Mouse (Mus musculus) forelimb bud, embryonic 11.5 days (tissue): ENCODE measurements around the gene Arhgef10l.

Experiments used
- DNase-seq: peaks from one replicate; pipeline ENCODE4 v3.0.0-alpha.2; 2012; ENCODE audit warnings: low read depth, low spot score

Gene Arhgef10l

GRCm38 (mm10) chr4:140657681-140658575, 7.9 kb downstream of the Arhgef10l start:
- peak; percentile 52 for DNase-seq

- DNase-seq = no peak
Observed at GRCm38 (mm10) chr4:140656529-140656928, 9.3 kb downstream of the Arhgef10l start.

DNA sequence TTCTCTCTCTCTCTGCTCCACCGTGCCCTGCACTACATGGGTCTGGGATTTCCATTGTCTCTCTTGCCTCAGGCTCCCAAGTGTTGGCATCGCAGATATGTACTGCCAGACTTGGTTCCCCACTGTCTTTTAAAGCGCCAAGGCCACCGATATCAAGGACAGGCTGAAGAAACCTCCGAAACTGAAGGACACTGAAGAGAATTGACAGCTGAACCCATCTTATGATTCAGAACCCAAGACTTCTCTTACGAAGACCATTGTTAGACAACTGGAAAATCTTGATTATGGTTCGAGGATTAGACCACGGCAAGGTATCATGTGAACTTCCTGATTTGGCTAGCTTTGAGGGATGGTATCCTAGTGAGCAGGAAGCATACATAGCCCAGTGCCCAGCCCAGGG, 11.0 kb downstream of the Arhgef10l start:
- no peak for DNase-seq

- no peak for DNase-seq
Observed at GRCm38 (mm10) chr4:140653835-140654583, 11.8 kb downstream of the Arhgef10l start.

DNA sequence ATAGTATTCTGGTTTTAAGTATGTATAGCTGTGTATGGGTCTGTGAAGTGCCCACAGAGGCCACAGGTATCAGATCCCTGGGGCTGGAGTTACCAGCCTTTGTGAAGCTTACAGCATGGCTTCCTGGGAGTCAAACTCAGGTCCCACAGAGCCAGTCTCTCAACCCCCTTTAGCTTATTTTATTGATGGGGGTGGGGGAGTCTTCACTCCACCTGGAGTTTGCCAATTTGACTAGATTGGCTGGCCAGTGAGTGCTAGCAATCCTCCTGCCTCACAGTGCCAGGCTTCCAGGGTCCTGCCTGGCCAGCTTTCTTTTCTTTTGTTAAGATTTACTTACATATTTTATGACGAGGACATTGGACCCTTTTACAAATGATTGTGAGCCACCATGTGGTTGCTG, 16.1 kb downstream of the Arhgef10l start:
- no peak for DNase-seq

DNA sequence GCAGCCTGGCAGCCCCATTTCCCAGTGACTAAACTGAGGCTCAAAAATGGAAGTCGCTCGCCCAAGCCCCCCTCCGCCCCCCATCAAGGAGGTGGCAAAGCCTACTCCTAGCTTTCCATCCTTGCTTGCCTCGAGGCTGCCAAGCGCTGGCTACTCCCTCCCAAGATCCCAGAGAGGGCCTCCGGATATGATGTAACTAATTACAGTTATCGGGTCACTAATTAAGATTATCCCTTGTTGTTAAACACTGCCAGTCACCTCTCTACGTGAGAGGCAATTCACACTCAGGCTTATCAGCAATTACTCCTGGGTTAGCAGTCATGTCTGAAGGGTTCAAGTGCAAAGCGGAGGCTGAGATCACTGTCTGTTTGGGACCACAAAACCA, 16.6 kb downstream of the Arhgef10l start:
- DNase-seq = no peak

GRCm38 (mm10) chr4:140648443-140649206, 17.2 kb downstream of the Arhgef10l start:
- DNase-seq = peak; percentile 35

DNA sequence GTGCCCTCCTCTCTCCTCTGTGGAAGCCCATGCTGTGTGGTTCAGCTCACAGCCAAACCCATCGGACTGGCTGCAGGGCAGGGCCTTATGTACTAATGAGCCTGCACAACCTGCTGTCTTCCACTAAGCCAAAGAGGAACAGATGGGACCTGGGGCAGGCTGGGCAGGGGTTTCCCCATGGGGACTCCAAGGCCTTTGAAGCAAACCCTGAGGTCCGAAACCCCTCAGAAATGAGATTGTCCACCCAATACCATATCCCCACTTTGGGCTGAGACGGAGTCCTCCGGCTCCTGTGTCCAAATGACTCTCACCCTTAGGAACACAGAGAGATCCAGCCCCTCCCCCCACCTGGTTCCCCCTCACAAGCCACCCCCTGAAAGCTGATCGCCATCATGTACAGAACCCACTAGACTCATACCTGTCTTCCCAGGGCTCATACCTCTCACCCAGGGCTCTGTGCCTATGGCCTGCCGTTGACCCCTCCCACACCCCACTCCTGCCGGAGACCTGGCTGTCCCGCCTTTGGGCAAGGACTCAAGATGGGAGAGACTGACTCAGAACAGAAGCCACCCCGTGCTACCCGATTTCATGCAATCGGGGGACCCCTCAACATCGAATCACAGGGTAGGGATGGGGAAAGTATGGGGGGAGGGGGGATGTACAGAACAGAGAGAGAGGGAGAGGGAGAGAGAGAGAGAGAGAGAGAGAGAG, 17.9 kb downstream of the Arhgef10l start:
- DNase-seq = peak; percentile 35

DNA sequence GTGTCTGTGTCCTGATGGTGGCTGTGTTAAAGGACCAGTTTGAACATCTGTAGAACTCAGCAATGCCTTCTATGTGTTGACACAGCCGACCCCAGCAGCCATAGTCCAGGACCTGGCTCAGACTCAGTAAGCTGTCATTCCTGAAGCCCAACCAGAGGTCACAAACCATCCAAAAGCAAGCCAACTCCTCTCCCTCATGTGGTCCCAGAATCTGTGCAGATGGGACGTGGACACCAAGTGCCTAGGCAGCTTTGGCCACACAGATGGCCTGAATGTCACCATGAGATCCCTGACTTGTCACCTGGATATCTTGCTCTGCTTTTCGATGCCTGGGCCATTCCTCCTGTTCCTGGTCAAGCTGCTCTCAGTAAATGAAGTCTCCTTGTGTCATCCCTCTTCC, 20.2 kb downstream of the Arhgef10l start:
- DNase-seq = no peak

- no peak for DNase-seq
Observed at GRCm38 (mm10) chr4:140644701-140645100, 21.1 kb downstream of the Arhgef10l start.

- DNase-seq = no peak
Observed at GRCm38 (mm10) chr4:140644276-140644675, 21.5 kb downstream of the Arhgef10l start.

DNA sequence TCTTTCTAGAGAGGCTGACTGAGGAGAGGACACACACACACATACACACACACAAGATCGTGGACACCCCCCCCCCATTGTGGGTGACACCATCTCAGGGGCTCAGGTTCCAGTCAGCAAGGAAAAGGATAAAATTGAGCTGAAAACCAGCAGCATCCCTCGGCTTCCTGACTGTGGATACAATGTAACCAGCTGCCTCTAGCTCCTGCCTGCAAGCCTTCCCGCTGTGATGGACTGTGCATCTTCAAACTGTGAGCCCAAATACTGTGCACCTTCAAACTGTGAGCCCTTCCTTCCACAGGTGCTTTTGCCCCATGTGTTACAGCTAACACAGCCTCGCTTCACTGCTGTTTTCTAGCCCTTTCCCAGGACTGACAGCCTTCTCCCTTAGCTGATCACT, 23.4 kb downstream of the Arhgef10l start:
- no peak for DNase-seq

GRCm38 (mm10) chr4:140641414-140641918, 24.3 kb downstream of the Arhgef10l start:
- DNase-seq = no peak

DNA sequence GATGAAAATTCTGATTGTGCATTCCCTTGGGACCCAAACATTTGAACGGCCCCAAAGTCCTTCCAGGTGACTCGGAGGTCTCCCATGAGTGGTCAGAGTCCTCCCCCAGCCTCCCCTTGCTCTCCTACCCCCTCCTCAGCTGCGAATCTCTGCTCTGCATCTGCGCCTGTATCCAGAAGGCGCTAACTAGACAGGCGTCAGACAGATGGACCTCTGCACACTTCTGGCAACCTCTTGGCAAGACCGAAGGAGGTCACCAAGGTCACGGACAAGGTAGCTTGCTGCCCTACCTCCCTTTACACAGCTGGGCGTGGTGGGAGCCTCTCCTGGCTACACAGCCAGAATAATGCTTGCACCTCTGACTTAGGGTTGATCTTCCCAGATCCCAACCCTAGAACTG, 25.1 kb downstream of the Arhgef10l start:
- no peak for DNase-seq

GRCm38 (mm10) chr4:140640242-140640523, 25.6 kb downstream of the Arhgef10l start:
- no peak for DNase-seq

GRCm38 (mm10) chr4:140639431-140640241, 26.2 kb downstream of the Arhgef10l start:
- DNase-seq = no peak

DNA sequence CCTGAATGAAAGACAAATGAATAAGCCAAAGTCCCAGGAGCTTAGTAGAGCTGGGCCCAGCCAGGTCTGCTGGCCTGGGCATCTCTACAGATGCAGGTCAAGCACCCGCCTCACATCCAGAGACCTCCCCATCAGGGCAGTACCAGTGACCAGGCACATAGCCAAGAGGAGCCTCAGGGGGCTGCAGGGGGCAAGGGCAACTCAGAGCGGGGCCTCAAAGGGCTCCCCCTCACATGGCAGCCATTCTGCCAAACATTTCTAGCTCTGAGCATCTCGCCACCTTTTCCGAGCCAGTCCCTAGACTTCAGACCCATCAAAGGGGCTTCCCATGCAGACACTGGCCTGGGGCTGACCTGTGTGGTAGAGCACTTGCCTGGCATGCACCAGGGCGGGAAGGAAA, 27.2 kb downstream of the Arhgef10l start:
- DNase-seq = no peak

- DNase-seq = no peak
Observed at GRCm38 (mm10) chr4:140637269-140637668, 28.5 kb downstream of the Arhgef10l start.

DNA sequence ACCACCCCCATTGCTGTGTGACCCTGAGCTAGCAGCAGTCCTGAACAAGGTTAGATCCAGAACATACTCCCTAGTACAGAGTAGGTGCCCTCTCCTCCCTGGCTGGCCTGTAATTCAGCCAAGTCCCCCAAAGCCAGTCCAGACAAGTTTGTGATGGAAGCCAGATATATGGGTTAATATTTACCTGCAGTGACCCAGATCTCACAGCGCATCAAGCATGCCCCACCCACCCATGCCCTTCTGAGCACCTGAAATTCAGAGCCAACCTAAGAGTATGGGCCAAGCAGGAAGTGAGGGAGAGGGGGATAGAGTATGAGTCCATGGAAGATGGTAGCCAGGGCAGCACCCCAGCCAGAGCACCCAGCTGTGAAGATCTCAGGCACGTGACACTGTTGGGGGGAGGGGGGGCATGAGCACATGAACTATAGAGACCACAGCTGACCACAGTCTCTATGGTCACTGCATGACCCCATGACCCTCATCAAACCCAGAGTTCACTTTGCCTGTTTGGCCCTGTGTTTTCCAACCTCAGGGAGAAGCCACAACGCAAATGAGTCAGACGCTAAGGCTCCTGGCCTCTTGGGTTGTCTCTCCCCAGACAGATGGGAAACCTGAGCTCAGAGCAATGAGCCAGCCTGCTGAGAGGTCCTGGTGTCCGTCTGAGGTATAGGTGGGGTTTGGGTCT, 29.4 kb downstream of the Arhgef10l start:
- no peak for DNase-seq

GRCm38 (mm10) chr4:140634861-140635388, 30.9 kb downstream of the Arhgef10l start:
- no peak for DNase-seq
